Mouse (Mus musculus): ENCODE measurements around the gene Sin3b.
"Not testable (repeated sequence)": the region's sequence is repeated elsewhere in the genome, so short reads cannot be mapped to it uniquely, and the experiment has no call there.

The Sin3b gene

GRCm38 (mm10) chr8:72722769-72723650 is at the start of gene Sin3b:
Gene Sin3b (plus strand): TSS chr8:72723285.
- peak; percentile 97 for DNase-seq

GRCm38 (mm10) chr8:72674184-72674583 is 48.9 kb upstream of the Sin3b start:
- no peak for DNase-seq

- no peak for DNase-seq
Observed at GRCm38 (mm10) chr8:72676436-72676835, 46.6 kb upstream of the Sin3b start.

GRCm38 (mm10) chr8:72676844-72677243 is 46.2 kb upstream of the Sin3b start:
- DNase-seq: not testable (repeated sequence)

GRCm38 (mm10) chr8:72677331-72677730 is 45.8 kb upstream of the Sin3b start:
- no peak for DNase-seq

- DNase-seq: peak; percentile 77 to 83
Observed at GRCm38 (mm10) chr8:72680133-72680532, 43.0 kb upstream of the Sin3b start.

GRCm38 (mm10) chr8:72682051-72682687 is 40.9 kb upstream of the Sin3b start:
- no peak for DNase-seq

GRCm38 (mm10) chr8:72683010-72683521 is 40.0 kb upstream of the Sin3b start:
- DNase-seq: no peak

- not testable (repeated sequence) for DNase-seq
Observed at GRCm38 (mm10) chr8:72683572-72684099, 39.4 kb upstream of the Sin3b start.

- DNase-seq: no peak
Observed at GRCm38 (mm10) chr8:72698349-72698926, 24.6 kb upstream of the Sin3b start.

GRCm38 (mm10) chr8:72712569-72712968 is 10.5 kb upstream of the Sin3b start:
- no peak for DNase-seq

- DNase-seq: no peak
Observed at GRCm38 (mm10) chr8:72716594-72716993, 6.5 kb upstream of the Sin3b start.

GRCm38 (mm10) chr8:72720541-72720940 is 2.5 kb upstream of the Sin3b start:
- no peak for DNase-seq

- DNase-seq: peak; percentile 46 to 49
Observed at GRCm38 (mm10) chr8:72723651-72724001, 541 bp downstream of the Sin3b start.

- DNase-seq: no peak
Observed at GRCm38 (mm10) chr8:72728636-72729035, 5.6 kb downstream of the Sin3b start.

GRCm38 (mm10) chr8:72735001-72735400 is 11.9 kb downstream of the Sin3b start:
- DNase-seq: no peak

GRCm38 (mm10) chr8:72736868-72737267 is 13.8 kb downstream of the Sin3b start:
- no peak for DNase-seq

- DNase-seq: peak; percentile 58 to 72
Observed at GRCm38 (mm10) chr8:72746061-72746460, 23.0 kb downstream of the Sin3b start.

- no peak for DNase-seq
Observed at GRCm38 (mm10) chr8:72749846-72750245, 26.8 kb downstream of the Sin3b start.

GRCm38 (mm10) chr8:72750266-72750665 is 27.2 kb downstream of the Sin3b start:
- DNase-seq: no peak

- DNase-seq: peak in 1 of 2 experiments; percentile 1
Observed at GRCm38 (mm10) chr8:72751126-72751525, 28.0 kb downstream of the Sin3b start.

GRCm38 (mm10) chr8:72752289-72752688 is 29.2 kb downstream of the Sin3b start:
- DNase-seq: no peak

- DNase-seq: peak in 1 of 2 experiments; percentile 1
Observed at GRCm38 (mm10) chr8:72753165-72753564, 30.1 kb downstream of the Sin3b start.
